Mouse (Mus musculus) liver, adult (tissue): ENCODE measurements at regions not wholly inside any gene's neighbourhood (a gene's known extent, or its start where the extent isn't known, plus 50 kb on each side); places are given as distances from the start of the nearest gene placed in this dataset.

Experiments
- GATA4 ChIP-seq: IDR thresholded peaks from 2 replicates; pipeline ENCODE4 v1.6.1; 2014; ENCODE audit warnings: mild to moderate bottlenecking, low read length; ENCODE audit not compliant: insufficient replicate concordance

GRCm38 (mm10) chr13:28898900-28899299, 54.6 kb downstream of the Sox4 start:
- TF ChIP-seq GATA4, result no peak

- no peak for TF ChIP-seq GATA4
Measured at GRCm38 (mm10) chr13:28892896-28893295, 60.6 kb downstream of the Sox4 start.

- TF ChIP-seq GATA4, result no peak
Measured at GRCm38 (mm10) chr13:28887098-28887497, 66.4 kb downstream of the Sox4 start.

GRCm38 (mm10) chr13:28886691-28887090, 66.8 kb downstream of the Sox4 start:
- TF ChIP-seq GATA4, result no peak

- no peak for TF ChIP-seq GATA4
Measured at GRCm38 (mm10) chr13:28885083-28886037, 68.2 kb downstream of the Sox4 start.

GRCm38 (mm10) chr13:28884191-28884820, 69.2 kb downstream of the Sox4 start:
- no peak for TF ChIP-seq GATA4

- no peak for TF ChIP-seq GATA4
Measured at GRCm38 (mm10) chr13:28883398-28883797, 70.1 kb downstream of the Sox4 start.

GRCm38 (mm10) chr13:28880888-28881287, 72.6 kb downstream of the Sox4 start:
- no peak for TF ChIP-seq GATA4

- no peak for TF ChIP-seq GATA4
Measured at GRCm38 (mm10) chr13:28878692-28879091, 74.8 kb downstream of the Sox4 start.

- no peak for TF ChIP-seq GATA4
Measured at GRCm38 (mm10) chr13:28876771-28877170, 76.7 kb downstream of the Sox4 start.

- no peak for TF ChIP-seq GATA4
Measured at GRCm38 (mm10) chr13:28870681-28871080, 82.8 kb downstream of the Sox4 start.

- no peak for TF ChIP-seq GATA4
Measured at GRCm38 (mm10) chr13:28867210-28867609, 86.3 kb downstream of the Sox4 start.

GRCm38 (mm10) chr13:28866686-28867085, 86.8 kb downstream of the Sox4 start:
- no peak for TF ChIP-seq GATA4

- TF ChIP-seq GATA4, result peak; percentile 36; the same call in 1 of the 2 replicates
Measured at GRCm38 (mm10) chr13:28860601-28861000, 92.9 kb downstream of the Sox4 start.

- TF ChIP-seq GATA4, result no peak
Measured at GRCm38 (mm10) chr13:28859829-28860427, 93.6 kb downstream of the Sox4 start.

GRCm38 (mm10) chr13:28858001-28858400, 95.5 kb downstream of the Sox4 start:
- no peak for TF ChIP-seq GATA4
